Mouse (Mus musculus) right cerebral cortex, adult 2 months (tissue): ENCODE measurements around the gene Msh3.
"Not testable (repeated sequence)": the region's sequence is repeated elsewhere in the genome, so short reads cannot be mapped to it uniquely, and the experiment has no call there.

Experiments
- DNase-seq, 2 experiments: peaks; one replicate each; pipeline ENCODE4 v3.0.0; 2021 to 2022; ENCODE audit warnings: low spot score in 2 of 2

The Msh3 gene

DNA sequence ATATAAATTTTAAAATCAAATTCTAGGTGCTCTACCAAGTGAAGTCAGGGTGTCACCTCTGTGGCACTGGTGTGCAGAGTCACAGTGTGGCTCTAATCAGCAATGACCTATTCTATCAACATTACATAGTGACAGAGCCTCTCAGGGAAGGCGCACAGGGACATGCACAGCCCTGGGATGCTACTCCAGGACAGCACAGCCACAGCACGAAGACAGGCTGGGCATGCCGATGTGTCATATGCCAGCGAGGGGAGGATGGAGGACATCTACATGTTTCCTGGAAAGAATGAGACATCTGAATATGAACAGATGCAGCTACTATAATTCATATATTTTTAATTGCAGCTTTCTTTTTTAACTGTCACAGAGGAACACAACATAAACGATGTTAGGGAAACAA is 101.0 kb downstream of the Msh3 start:
- no peak for DNase-seq

DNA sequence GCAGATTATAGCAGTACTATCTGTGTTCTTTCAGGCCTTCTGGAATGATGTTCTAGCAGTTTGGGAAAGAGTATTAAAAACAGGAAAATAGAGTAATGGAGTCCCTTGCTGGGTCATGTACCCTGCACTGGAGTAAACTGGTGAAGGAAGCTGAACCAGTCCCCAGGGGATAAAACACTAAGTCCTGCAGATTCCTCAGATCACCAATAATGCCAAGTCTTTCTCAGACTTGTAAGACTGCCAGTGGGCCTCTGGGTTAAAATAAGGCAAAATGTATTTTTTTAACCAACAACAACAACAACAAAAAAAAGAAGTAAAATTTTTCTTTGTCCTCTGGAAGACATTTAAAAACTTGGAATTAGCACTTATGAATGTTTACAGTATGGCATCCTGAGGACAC is 102.5 kb downstream of the Msh3 start:
- DNase-seq = no peak

- no peak for DNase-seq
Observed at GRCm38 (mm10) chr13:92247576-92247975, 107.2 kb downstream of the Msh3 start.

DNA sequence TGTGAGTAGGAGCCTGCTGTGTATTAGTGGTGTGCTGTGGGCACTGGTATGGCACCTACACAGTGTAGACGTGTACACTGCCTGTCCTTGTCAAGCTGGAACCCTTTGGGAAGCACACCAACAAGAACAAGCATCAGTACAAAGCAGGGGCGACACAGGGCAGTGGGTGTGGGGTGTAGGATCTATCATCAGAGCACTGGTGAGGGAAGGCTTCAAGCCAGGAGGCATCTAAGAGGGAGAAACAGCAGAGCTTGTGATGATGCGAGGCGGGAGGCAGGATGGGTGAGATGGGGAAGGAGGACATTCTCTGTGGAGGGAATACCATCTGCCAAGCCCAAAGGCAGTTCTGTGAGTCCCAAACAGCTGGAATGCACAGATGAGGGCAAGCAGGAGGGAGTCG is 107.8 kb downstream of the Msh3 start:
- DNase-seq = peak; percentile 37 to 46

DNA sequence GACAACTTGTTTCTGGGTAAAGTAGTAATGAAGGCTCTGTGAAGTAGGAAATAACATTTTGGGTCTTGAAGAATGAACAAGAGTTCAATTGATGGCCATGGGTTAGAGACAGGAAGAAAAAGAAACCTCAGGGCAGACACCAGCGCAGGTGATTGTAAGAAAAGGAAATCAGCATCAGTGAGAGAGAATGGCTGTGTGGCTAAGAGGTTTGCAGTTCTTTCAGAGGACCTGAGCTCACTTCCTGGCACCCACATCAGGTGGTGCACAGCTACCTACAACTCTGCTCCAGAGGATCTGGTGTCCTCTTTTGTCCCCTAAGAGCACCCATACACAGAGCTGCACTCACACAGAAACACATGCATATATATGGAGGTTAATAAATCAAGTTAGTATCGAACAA is 110.1 kb downstream of the Msh3 start:
- no peak for DNase-seq

GRCm38 (mm10) chr13:92241426-92241825 is 113.4 kb downstream of the Msh3 start:
- no peak for DNase-seq

- peak in 1 of 2 experiments; percentile 35 for DNase-seq
Observed at GRCm38 (mm10) chr13:92237887-92238286, 116.9 kb downstream of the Msh3 start.

GRCm38 (mm10) chr13:92237016-92237415 is 117.8 kb downstream of the Msh3 start:
- DNase-seq = no peak

DNA sequence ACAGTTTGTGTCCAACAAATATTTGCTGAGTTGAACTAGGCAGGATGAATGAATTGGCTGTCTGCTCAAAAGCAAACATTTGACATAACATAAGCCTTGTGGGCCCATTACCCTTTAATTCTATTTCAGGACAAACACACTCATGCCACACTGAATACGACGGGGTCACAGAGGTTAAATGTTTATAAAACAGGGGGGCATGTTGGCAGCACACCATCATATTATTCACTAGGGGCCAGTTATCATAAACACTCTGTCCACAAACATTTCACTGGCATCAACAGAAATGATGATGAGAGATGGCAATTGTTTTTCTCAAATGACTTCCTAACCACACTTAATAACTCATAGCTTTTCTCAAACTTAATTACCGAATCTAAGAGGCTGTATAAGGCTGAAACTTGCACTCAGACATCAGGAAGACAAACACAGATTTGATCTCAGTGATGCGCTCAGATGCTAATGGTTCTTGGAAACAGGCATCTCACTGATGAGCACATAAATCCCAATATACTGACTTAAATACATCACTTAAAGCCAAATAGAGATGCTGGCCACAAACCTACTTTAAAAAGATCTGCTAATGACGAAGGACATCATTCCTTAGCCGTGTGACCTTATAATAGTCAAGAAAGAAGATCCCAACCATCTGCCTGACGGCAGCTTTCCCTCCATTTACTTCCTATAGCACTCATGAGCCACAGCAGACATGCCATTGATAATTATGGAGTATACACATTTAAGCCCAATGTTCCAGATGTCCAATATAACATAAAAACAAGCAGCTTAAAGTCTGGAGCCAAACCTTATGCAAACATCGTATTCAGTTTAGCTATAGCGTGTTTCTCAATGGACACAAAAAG is 122.5 kb downstream of the Msh3 start:
- no peak for DNase-seq

DNA sequence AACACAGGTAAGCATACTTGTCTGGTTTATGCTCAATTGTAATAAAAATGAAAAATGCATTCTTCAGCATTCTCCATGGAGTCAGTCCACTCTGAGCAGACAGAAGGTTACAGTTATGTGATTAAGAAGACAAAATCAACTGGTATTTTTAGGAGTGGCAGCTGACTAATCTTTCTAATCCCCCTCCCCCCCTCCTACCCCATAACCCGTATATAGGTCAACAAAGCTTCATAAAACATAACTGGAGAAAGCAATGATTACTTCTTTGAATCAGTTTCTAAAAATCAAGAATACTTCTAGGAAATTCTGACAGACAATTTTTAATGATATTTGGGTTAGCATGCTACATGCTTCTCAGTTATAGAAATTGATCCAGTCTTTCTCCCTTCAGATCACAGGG is 126.8 kb downstream of the Msh3 start:
- no peak for DNase-seq

DNA sequence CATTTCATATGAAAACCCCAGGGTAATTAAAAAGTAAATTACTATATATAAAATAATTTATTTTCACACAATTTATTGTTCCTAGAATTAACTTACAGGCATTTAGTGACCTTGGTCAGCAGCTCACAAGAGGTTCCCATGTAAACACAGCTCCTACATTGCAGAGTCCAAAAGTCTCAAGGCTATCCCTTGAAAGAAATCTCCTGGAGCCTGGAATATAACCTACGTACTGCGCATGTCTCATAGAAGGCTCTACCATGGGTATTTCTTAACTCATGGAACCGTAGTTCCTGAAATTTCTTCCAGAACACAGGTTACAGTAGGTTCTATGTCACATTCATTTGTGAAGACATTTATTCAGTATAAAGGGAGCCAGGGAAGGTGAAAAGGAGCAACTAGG is 131.2 kb downstream of the Msh3 start:
- no peak for DNase-seq

- no peak for DNase-seq
Observed at GRCm38 (mm10) chr13:92222763-92223162, 132.0 kb downstream of the Msh3 start.

DNA sequence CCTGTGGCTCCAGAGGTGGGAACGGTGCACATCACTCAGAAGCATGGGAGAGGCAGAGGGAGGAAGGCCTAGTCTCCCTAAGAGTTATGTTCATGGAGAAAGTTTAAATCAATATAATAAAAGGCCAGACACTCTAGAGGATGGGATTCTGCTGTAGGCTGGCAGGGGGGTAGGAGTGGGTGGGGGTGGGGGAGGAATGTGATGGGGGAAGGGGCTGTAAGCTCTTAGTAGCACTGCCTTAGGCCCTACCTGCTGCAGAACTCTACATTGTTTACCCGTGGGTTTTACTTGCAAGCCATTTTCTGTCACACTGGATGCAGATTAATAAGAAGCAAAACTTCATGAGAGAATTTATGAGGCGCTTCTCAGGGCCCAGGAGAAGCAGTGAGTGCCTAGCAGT is 135.0 kb downstream of the Msh3 start:
- DNase-seq = no peak

- DNase-seq = peak in 1 of 2 experiments; percentile 13
Observed at GRCm38 (mm10) chr13:92217216-92217615, 137.6 kb downstream of the Msh3 start.

GRCm38 (mm10) chr13:92196860-92197259 is 157.9 kb downstream of the Msh3 start:
- DNase-seq = no peak

GRCm38 (mm10) chr13:92193806-92194205 is 161.0 kb downstream of the Msh3 start:
- DNase-seq = not testable (repeated sequence)

GRCm38 (mm10) chr13:92172686-92173085 is 182.1 kb downstream of the Msh3 start:
- not testable (repeated sequence) for DNase-seq
